Mouse (Mus musculus) left cerebral cortex, adult 11 months (tissue): ENCODE measurements at regions not wholly inside any gene's neighbourhood (a gene's known extent, or its start where the extent isn't known, plus 50 kb on each side); places are given as distances from the start of the nearest gene placed in this dataset.
A peak's percentile ranks its signal among the peaks of the same experiment; 100 is the strongest.
"Not testable (repeated sequence)": the region's sequence is repeated elsewhere in the genome, so short reads cannot be mapped to it uniquely, and the experiment has no call there.

Source experiments
- DNase-seq: peaks from one replicate; pipeline ENCODE4 v3.0.0; 2022; ENCODE audit warnings: low spot score

GRCm38 (mm10) chr4:29282169-29282568 lies 469.2 kb downstream of the Epha7 start:
- DNase-seq: no peak

DNA sequence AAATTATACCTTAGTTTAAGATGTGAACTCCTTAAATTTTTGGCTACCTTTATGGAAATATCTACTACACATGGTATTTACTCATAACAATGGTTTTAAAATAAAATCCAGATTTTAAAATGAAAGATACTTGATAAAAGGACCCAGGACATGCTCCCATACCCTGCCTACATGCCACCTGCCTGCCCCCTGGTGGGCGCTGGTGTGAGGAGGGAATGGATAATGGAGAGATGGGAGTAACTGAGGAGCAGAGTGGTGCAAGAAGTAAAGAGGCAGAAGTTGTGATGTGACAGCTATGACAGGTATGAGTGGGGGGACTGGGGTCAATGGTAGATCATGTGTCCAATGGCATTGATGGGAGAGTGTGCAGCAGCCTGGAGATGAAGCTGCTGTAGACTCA lies 488.4 kb downstream of the Epha7 start:
- DNase-seq: no peak

GRCm38 (mm10) chr4:29303951-29304350 lies 491.0 kb downstream of the Epha7 start:
- no peak for DNase-seq

GRCm38 (mm10) chr4:29307245-29307644 lies 494.3 kb downstream of the Epha7 start:
- DNase-seq: peak; percentile 4

DNA sequence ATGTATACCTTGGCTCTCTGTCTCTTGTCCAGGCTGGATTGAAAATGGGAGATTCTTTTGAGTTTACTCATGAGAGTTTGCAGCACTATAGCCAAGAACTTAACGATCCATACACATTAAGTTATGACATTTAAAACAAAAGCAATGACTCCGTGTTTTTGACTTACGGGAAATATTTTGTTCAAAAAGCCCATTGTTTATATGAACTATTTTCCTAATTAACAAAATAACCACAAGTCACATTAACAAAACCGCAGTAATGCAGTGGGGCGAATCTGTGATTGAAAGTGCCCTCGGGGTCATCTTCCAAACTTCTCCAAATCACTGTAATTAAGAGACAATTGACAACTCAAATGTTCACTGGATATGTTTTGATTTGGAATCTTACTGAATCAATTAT lies 511.0 kb downstream of the Epha7 start:
- no peak for DNase-seq

- no peak for DNase-seq
Measured at GRCm38 (mm10) chr4:29329145-29329544, 516.2 kb downstream of the Epha7 start.

GRCm38 (mm10) chr4:29331747-29332146 lies 518.8 kb downstream of the Epha7 start:
- DNase-seq: no peak

- DNase-seq: no peak
Measured at GRCm38 (mm10) chr4:29337245-29337644, 524.3 kb downstream of the Epha7 start.

GRCm38 (mm10) chr4:29362191-29362590 lies 549.3 kb downstream of the Epha7 start:
- DNase-seq: no peak

GRCm38 (mm10) chr4:29389282-29389681 lies 576.4 kb downstream of the Epha7 start:
- no peak for DNase-seq

GRCm38 (mm10) chr4:29390333-29390732 lies 577.4 kb downstream of the Epha7 start:
- DNase-seq: no peak

DNA sequence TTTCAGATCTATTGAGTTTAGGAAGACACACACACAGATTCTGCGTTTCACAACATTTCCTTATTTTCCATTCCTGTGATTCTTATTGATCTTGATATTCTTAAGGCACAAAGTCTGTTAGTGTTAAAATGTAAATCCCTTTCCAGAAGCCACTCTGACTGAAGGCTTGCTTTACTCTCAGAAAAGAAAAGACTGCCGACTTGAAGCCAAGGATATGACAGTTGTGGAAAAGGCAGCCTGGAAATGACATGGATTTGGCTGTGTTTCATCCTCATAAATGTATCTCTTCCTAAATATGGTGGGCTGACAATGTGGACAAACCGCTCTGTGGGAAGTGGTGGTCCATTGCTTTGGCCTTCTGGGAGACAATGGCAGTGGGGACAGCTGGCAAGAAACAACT lies 589.2 kb downstream of the Epha7 start:
- DNase-seq: no peak

DNA sequence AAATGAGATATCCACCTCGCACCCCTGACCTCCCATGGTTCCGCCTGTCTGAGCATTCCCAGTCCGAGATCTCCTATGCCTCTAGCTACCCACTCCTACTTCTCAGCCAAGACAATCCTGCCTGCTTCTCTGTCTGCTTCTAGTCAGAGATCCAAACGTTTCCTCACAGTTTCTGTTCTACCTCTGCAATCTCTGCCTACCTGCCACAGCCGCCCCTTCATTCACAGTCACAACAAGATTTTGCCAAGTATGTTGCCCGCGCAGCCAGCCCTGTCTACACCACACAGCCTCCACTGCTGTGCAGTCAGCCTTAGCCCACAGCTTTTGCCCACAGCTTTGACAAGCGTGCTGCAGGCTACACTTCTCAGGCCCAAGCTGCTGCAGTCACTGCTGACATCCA lies 601.7 kb downstream of the Epha7 start:
- no peak for DNase-seq

- DNase-seq: no peak
Measured at GRCm38 (mm10) chr4:29420198-29420792, 607.4 kb downstream of the Epha7 start.

DNA sequence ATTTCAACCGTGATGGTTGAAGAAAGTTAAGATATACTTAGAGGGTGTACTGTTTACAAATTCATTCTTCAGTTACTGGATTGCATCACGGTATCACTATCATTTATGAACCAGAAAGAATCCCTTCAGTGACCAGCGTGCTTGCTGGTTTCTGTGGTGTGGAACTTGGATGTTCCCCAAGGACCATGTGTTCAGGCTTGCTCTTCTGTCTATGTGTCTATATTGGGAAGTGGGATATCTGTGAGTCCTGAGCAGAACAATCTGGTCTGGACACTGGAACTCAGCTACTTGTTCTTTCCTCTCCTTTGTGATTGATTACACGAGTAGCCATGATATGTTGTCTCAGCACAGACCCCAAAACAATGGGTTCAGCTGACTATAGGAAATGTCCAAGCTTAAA lies 618.6 kb downstream of the Epha7 start:
- DNase-seq: not testable (repeated sequence)

DNA sequence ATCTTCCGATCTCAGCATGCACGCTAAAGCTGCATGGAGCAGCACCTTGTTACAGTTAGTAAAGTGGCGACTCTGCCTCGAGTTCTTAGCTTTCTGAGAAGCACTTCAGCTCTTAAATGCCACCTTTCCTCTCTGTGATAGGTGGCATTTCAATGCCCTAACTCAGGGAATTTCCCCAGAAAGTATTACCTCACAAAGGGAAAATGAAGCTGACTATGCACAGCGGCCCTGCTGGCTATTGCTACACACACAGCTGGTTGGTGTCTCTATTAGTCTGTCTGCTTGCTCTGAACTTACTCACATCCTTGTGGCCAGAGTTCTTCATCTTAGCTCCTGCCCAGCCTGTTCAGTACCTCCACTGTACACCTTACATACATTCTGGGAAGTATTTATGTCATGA lies 650.4 kb downstream of the Epha7 start:
- DNase-seq: no peak

DNA sequence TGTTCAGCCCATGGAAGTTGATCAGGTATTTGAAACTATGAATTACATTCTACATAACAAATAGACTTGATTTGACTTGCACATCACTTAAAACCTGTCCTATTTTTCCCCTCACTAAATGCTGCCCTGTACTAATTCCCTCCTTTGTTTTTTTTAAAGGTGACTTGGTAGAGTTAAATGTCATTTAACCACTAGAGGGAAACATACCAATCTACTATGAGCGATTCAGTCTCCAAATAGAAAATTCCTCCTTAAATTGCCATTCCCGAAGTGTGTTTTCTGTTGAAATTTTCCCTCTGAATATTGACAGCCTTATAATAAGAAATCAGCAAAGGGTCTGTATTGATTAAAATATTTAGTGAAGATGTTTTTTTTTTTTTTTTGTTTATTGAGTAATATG lies 653.4 kb downstream of the Epha7 start:
- no peak for DNase-seq

- no peak for DNase-seq
Measured at GRCm38 (mm10) chr4:29480384-29481092, 667.6 kb downstream of the Epha7 start.

DNA sequence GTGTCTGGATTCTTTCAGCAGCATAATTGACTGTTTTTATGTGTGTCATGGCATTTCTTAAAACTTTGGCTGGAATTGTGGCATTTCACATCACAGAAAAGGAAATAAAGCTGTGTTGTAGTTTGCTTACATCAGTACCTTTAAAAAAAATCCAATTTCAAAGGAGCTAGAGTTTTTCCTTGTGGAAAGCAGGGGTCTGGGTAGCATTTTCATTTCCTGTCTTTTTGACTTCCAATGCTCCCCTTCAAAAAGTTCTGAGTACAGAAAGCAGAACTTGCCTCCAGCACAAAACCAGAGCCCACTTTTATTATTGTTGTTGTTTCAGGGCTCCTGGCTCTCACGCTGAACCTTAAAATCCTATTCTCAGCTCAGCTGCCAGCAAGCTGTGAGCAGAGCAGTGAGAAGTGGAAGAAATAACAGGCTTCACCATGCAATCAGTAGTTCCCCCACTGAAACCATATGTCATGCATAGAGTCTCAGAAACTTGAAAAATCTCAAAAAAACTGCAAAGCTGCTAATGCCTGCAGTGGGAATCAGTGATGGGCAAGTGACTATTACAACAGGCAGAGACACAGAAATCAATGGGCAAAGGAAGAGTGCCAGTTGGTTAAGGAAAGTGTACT lies 668.3 kb downstream of the Epha7 start:
- DNase-seq: no peak

- no peak for DNase-seq
Measured at GRCm38 (mm10) chr4:29482407-29482806, 669.5 kb downstream of the Epha7 start.

- no peak for DNase-seq
Measured at GRCm38 (mm10) chr4:29500844-29501243, 687.9 kb downstream of the Epha7 start.

DNA sequence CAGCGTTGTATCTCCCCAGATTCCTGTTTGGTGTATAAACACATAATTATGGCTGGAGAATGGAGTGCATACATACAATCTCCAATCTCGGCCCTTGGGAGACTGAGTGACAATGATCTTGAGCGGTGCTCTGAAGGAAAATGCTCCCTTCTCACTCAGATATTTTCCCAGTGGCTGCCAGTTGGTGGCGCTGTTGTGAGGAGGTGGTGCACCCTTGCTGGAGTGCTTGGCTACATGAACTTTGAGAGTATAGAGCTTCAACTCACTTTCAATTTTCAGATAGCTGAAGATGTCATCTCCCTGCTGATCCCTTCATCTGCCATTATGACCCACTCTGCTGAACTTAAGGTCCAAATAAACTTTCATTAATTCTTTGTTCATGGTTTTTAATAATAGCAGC lies 712.1 kb downstream of the Epha7 start:
- DNase-seq: no peak
